Mouse (Mus musculus): ENCODE data around the gene Bcorl1.

DNA sequence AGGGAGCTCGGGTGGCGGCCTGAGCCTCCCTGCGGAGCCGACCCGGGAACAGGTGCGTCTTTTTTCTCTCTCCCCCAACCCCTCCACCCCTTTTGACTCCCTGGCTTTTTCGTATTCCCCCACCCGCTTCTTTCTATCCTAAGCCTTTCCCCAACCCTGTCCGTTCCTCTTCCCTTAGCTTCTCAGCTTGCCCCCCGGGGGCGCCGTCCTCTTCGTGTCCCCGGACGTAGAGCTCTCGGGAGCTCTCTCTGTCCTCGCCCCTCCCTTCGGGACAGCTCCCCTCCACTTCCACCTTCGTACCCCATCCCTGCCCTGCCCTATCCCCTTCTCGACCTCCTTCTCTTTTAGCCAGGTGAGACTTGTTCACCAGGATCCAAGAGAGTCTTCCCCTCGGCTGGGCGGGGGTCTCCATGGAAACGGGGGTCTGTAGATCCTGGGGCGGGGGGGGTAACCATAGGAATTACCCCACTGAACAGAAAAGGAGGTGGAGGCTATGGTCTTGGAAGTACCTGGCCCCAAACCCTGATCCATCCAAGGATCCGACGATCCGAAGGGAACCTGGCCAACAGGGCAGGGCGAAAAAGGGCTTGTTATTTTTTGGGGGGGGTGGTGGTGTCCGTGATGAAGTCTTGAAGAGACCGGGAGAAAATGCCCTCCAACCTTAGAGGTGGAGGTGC is 2.9 kb downstream of the Bcorl1 start:
- TF ChIP-seq CTCF (IDR thresholded peaks at IDR 0.05; ENCODE audit: extremely low read depth, insufficient read depth, insufficient read length, insufficient replicate concordance), result no peak
- no peak for TF ChIP-seq POLR2A (IDR thresholded peaks at IDR 0.05; ENCODE audit: low read depth, low read length)
